Mouse (Mus musculus) kidney, adult 8-10 months (tissue): ENCODE results near the gene Gm38119.
A peak's percentile ranks its signal among the peaks of the same experiment; 100 is the strongest.

Experiments
- DNase-seq, 2 experiments: peaks; one replicate each; pipeline ENCODE4 v3.0.0; 2022

The Gm38119 gene

GRCm38 (mm10) chr3:92738996-92739395, at the start of gene Gm38119:
Gm38119 (minus strand) TSS chr3:92739096.
- DNase-seq, result no peak

- no peak for DNase-seq
Measured at GRCm38 (mm10) chr3:92778799-92779198, 39.9 kb upstream of the Gm38119 start, which contains the start of gene Lce1i. Lce1i (minus strand) TSS chr3:92778899.

GRCm38 (mm10) chr3:92771573-92771972, 32.7 kb upstream of the Gm38119 start:
- no peak for DNase-seq

- DNase-seq, result no peak
Measured at GRCm38 (mm10) chr3:92764965-92765364, 26.1 kb upstream of the Gm38119 start, which contains the start of gene Lce1h. Lce1h (minus strand) TSS chr3:92765065.

GRCm38 (mm10) chr3:92753197-92753596, 14.3 kb upstream of the Gm38119 start:
- DNase-seq, result no peak

- no peak for DNase-seq
Measured at GRCm38 (mm10) chr3:92752238-92752637, 13.3 kb upstream of the Gm38119 start, which contains the start of gene Lce1g. Lce1g (minus strand) TSS chr3:92752338.

- no peak for DNase-seq
Measured at GRCm38 (mm10) chr3:92722631-92723030, 16.3 kb downstream of the Gm38119 start.

GRCm38 (mm10) chr3:92720250-92720649, 18.6 kb downstream of the Gm38119 start, which contains the start of gene Lce1f:
Lce1f (minus strand) TSS chr3:92720350.
- no peak for DNase-seq

- DNase-seq, result no peak
Measured at GRCm38 (mm10) chr3:92715122-92715521, 23.8 kb downstream of the Gm38119 start.

- no peak for DNase-seq
Measured at GRCm38 (mm10) chr3:92708974-92709373, 29.9 kb downstream of the Gm38119 start, which contains the start of gene Lce1e. Lce1e (minus strand) TSS chr3:92709074.

- DNase-seq, result no peak
Measured at GRCm38 (mm10) chr3:92694613-92695012, 44.3 kb downstream of the Gm38119 start.

GRCm38 (mm10) chr3:92691688-92692087, 47.2 kb downstream of the Gm38119 start:
- no peak for DNase-seq

- peak in 1 of 2 experiments; percentile 1 for DNase-seq
Measured at GRCm38 (mm10) chr3:92689154-92689553, 49.7 kb downstream of the Gm38119 start.
